Mouse (Mus musculus) small intestine, adult 2 months (tissue): Measurements from ENCODE around the gene Tm6sf1.

Experiments
- CTCF ChIP-seq: fragments of 200-500 bp; IDR thresholded peaks from 2 replicates; pipeline ENCODE4 v1.5.1; 2012; ENCODE audit warnings: low read depth, mild to moderate bottlenecking, control low read depth, inconsistent platforms, low read length, moderate library complexity, mixed read lengths; ENCODE audit not compliant: insufficient replicate concordance, insufficient read length; ENCODE audit errors: extremely low read depth
- POLR2A ChIP-seq: fragments of 200-500 bp; IDR thresholded peaks from 2 replicates; pipeline ENCODE4 v1.6.1; 2012; ENCODE audit warnings: low read depth, mild to moderate bottlenecking, control low read depth, inconsistent platforms, low read length, moderate library complexity

DNA sequence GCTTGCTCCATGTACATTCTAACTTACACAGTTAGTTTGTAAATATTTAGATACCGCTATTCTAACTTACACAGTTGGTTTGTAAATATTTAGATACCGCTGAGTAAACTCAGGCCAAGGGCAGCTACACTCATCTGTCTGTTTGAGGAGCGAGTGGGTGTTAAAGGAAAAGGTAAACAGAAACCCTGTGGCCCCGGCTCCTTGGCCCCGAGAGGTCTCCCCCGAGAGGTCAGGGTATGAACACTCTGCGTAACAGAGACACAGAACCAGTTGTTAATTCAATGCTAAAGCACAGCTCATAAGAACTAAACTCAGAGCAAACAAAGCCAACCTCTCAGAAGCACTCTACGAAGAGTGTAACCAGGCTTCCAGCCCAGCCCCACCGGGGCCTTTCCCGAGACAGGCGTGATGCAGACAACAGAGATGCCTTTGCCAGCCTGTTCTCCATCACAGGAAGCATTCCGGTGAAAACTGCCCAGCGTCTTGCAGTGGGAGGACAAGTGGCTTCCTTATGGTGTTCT, 13.8 kb downstream of the Tm6sf1 start:
- no peak for TF ChIP-seq CTCF
- no peak for TF ChIP-seq POLR2A
